Mouse (Mus musculus) limb, embryonic 14.5 days (tissue): ENCODE data around the gene Asf1a. TPM values are rescaled to one million over a fixed set of nuclear protein-coding genes. Genes with fewer than 3 reads are reported as not detected.
A peak's percentile ranks its signal among the peaks of the same experiment; 100 is the strongest.

Experiments
- ATAC-seq: fragments of 200-750 bp; cut with Nextera tagmentation; 2 replicates; pipeline ENCODE4 v1.8.0; 2017; ENCODE audit warnings: low read depth, moderate number of reproducible peaks, moderate TSS enrichment; ENCODE audit not compliant: low FRiP score
- DNase-seq: peaks from one replicate; pipeline ENCODE4 v3.0.0-alpha.2; 2015; ENCODE audit warnings: low spot score
- H3K27ac ChIP-seq: fragments of 300-500 bp; sonication (generic); replicated peaks from 2 replicates; pipeline ENCODE4 v1.5.1; 2014; ENCODE audit warnings: low read depth, mild to moderate bottlenecking, low read length, moderate library complexity, mixed read lengths
- H3K27me3 ChIP-seq: fragments of 300-500 bp; sonication (generic); 2 replicates; pipeline ENCODE4 v1.6.1; 2014; ENCODE audit warnings: low read length, mixed read lengths; ENCODE audit not compliant: control insufficient read depth, insufficient read depth
- H3K36me3 ChIP-seq: fragments of 300-500 bp; sonication (generic); 2 replicates; pipeline ENCODE4 v1.6.1; 2014; ENCODE audit warnings: mild to moderate bottlenecking, low read length, moderate library complexity, mixed read lengths; ENCODE audit not compliant: control insufficient read depth, insufficient read depth
- H3K4me1 ChIP-seq: fragments of 300-500 bp; sonication (generic); 2 replicates; pipeline ENCODE4 v1.6.1; 2014; ENCODE audit warnings: antibody characterized with exemption, low read length, mixed read lengths; ENCODE audit not compliant: control insufficient read depth, insufficient read depth
- H3K4me2 ChIP-seq: fragments of 300-500 bp; sonication (generic); replicated peaks from 2 replicates; pipeline ENCODE4 v1.6.1; 2014; ENCODE audit warnings: low read depth, mild to moderate bottlenecking, low read length, moderate library complexity; ENCODE audit not compliant: severe bottlenecking
- H3K4me3 ChIP-seq: fragments of 300-500 bp; sonication (generic); replicated peaks from 2 replicates; pipeline ENCODE4 v1.5.1; 2014; ENCODE audit warnings: low read length
- H3K9ac ChIP-seq: fragments of 300-500 bp; sonication (generic); 2 replicates; pipeline ENCODE4 v1.6.1; 2014; ENCODE audit warnings: mild to moderate bottlenecking, low read depth, low read length, moderate library complexity; ENCODE audit not compliant: severe bottlenecking
- H3K9me3 ChIP-seq: fragments of 300-500 bp; sonication (generic); 2 replicates; pipeline ENCODE4 v1.6.1; 2016; ENCODE audit warnings: low read length; ENCODE audit not compliant: control insufficient read depth
- POLR2A ChIP-seq: fragments of 200-500 bp; IDR thresholded peaks from 2 replicates; pipeline ENCODE4 v1.8.0; 2012; ENCODE audit warnings: inconsistent platforms, mild to moderate bottlenecking, moderate library complexity, borderline replicate concordance; ENCODE audit not compliant: insufficient read depth, insufficient read length; ENCODE audit errors: extremely low read depth
- WGBS: fragments of 180-500 bp; shearing (Covaris S2); extraction: QIAGEN DNeasy Blood & Tissue Kit; methylation state at CpG from one replicate; pipeline ENCODE4 v1.1.7; 2014; 5-methylcytosine and 5-hydroxymethylcytosine counted together
- polyA plus RNA-seq, 2 experiments: library from polyadenylated mRNA; depleted of rRNA in 1 of 2; stranded (reverse) in 1 of 2; unstranded in 1 of 2; fragments of >200 nt; fragmentation: Nextera tagmentation in 1 of 2; extraction: Ambion mirVana in 1 of 2; gene quantifications; 2 replicates each; pipeline versions ENCODE4 v1.2.1 to v1.2.3; 2012 to 2014

Asf1a gene
- polyA plus RNA-seq, 2 experiments, result 61.2 to 109 TPM

DNA sequence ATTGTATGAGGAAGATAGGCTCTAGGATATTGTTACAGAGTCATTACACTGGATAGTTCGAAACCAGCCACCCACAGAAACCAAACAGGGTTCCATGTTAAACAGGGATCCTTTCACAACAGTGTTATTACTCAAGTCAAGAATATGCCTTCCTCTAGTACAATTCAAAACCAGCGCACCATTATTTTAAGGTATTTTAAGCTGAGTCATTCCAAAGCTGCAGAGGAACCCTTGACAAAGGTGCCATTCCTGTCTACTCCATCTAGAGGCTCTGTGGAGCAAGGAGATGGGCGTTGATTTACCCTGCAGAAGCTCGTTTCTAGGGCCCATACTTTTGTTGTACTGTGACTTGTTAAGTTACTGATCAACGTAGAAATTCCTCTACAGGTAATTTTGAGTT is 2.3 kb downstream of the Asf1a start:
- Histone ChIP-seq H3K4me2 (peak overlapping the region; percentile 47), H3K9ac (no peak overlapping the region), H3K27me3 (no peaks in the 10 kb centered on the region), H3K9me3 (no peaks in the 10 kb centered on the region), H3K27ac (no peak overlapping the region), H3K36me3 (peaks cover 26% of the 10 kb centered on the region), H3K4me3 (peak overlapping the region; percentile 88), H3K4me1 (peaks cover 16% of the 10 kb centered on the region; the same call in 1 of the 2 replicates)
- TF ChIP-seq POLR2A, result no peak
- ATAC-seq (no peak), DNase-seq (peak; percentile 15)
- 55% methylated on average over 5 of the region's 5 CpGs for WGBS

DNA sequence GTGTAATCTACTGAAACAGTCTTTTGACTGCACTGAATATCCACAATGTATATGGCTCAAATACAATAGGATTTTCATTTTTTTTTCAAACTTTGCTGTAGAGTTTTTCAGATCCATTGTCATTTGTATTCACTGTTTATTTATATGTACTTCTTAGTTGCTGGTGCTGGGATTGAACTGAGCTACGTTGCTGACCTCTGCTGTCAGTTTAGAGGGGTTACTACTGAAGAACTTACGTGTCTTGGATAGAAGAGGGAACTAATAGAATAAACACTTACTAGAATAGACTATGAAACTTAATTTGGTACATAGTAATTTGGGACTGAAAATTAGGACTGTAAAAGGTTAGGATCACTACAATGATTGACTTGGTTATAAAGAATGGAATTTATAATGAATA is 8.8 kb downstream of the Asf1a start:
- no peak for TF ChIP-seq POLR2A
- Histone ChIP-seq H3K4me1 (no peaks in the 10 kb centered on the region), H3K27me3 (no peaks in the 10 kb centered on the region), H3K9ac (no peak overlapping the region), H3K27ac (no peak overlapping the region), H3K36me3 (peaks cover 70% of the 10 kb centered on the region), H3K4me3 (no peak overlapping the region), H3K9me3 (no peaks in the 10 kb centered on the region), H3K4me2 (no peak overlapping the region)
- no peak for DNase-seq
- WGBS, result 68% methylated on average over 2 of the region's 2 CpGs
- ATAC-seq, result no peak

DNA sequence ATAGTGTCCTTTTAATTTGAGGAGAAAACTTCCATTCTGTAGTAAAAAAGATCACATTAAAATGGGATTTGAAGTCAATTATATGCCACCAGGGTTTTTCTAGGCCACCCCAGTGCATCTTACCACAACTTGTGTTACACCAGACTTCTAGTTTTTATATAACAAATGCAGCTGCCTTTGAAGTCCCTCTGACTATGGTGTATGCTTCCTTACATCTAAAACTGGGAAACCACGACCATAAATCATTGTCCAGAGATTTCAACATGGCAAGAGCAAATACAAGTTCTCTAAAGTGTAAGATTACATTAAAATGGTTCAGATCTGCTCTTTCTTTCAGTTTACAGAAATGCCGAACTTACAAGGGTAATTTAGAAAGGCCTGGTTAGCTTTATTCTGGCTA is 11.7 kb downstream of the Asf1a start:
- Histone ChIP-seq H3K27ac (no peak overlapping the region), H3K4me1 (no peaks in the 10 kb centered on the region), H3K9me3 (no peaks in the 10 kb centered on the region), H3K4me2 (no peak overlapping the region), H3K9ac (no peak overlapping the region), H3K36me3 (peaks cover 69% of the 10 kb centered on the region), H3K27me3 (no peaks in the 10 kb centered on the region), H3K4me3 (no peak overlapping the region)
- TF ChIP-seq POLR2A, result no peak
- DNase-seq, result no peak
- 66% methylated on average over 2 of the region's 2 CpGs for WGBS
- no peak for ATAC-seq

GRCm38 (mm10) chr10:53612172-53612571 is 15.6 kb downstream of the Asf1a start:
- no peaks in the 10 kb centered on the region for H3K4me1 ChIP-seq
- peaks cover 60% of the 10 kb centered on the region for H3K36me3 ChIP-seq
- no peaks in the 10 kb centered on the region for H3K27me3 ChIP-seq
- no peak for TF ChIP-seq POLR2A
- WGBS, result 90% methylated on average over 1 of the region's 1 CpGs
- no peak overlapping the region for H3K27ac ChIP-seq
- no peak overlapping the region for H3K4me3 ChIP-seq
- no peak overlapping the region for H3K4me2 ChIP-seq
- no peak for ATAC-seq
- DNase-seq, result no peak
- no peak overlapping the region for H3K9ac ChIP-seq
- H3K9me3 ChIP-seq, result no peaks in the 10 kb centered on the region

DNA sequence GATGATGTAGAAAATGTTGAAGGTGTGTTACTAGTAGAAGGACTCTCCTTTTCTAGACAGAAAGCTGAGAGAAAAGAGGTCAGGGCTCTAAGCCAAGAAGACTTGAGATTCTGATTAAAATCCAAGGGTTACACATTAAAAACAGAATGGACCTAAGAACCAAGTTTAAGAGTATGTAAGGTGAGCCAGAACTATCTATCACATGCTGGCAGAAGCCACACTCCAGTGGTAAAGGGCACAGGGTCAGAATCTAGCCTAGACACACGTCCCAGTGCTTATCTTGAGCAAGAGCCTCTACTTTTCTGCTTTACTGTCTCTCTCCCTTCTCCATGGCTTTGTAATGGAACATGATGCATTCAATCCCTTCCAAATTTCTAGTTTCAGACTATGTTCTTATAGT is 17.4 kb downstream of the Asf1a start:
- Histone ChIP-seq H3K9me3 (no peaks in the 10 kb centered on the region), H3K36me3 (peaks cover 49% of the 10 kb centered on the region), H3K27ac (no peak overlapping the region), H3K4me2 (no peak overlapping the region), H3K4me1 (no peaks in the 10 kb centered on the region), H3K27me3 (no peaks in the 10 kb centered on the region), H3K4me3 (no peak overlapping the region), H3K9ac (no peak overlapping the region)
- 92% methylated on average over 1 of the region's 1 CpGs for WGBS
- DNase-seq (no peak), ATAC-seq (no peak)
- TF ChIP-seq POLR2A, result no peak
